ENCODE assay signal across 8 mouse cellular contexts in genomic region chr4:45407703-45408334, GRCm38 (mm10). TPM values are rescaled to one million over a fixed set of nuclear protein-coding genes. Genes with fewer than 3 reads are reported as not detected.
A peak's percentile ranks its signal among the peaks of the same experiment; 100 is the strongest.
DNase-seq lines count a peak whose midpoint lies in the region; ATAC-seq and TF ChIP-seq lines count a peak whose summit lies in the region.

No protein-coding gene starts in this region.

- 0 out of 2 replicates have a peak, but pooled peaks have one; percentile 6 for TF ChIP-seq EP300 in liver, embryonic 14.5 days (IDR thresholded peaks at IDR 0.05; ENCODE audit: low read depth)

- TF ChIP-seq POLR2A in cortical plate, adult 2 months (IDR thresholded peaks at IDR 0.05; ENCODE audit: extremely low read depth, insufficient read depth, low read length) = no peak

- no peak; the same call in 1 of the 2 replicates for ATAC-seq in hindbrain, postnatal 0 days
- ATAC-seq in liver, embryonic 14.5 days (ENCODE audit: insufficient read depth) = no peak
- no peak for ATAC-seq in frontal cortex, adult (ENCODE audit: low TSS enrichment)

- H3K9me3 ChIP-seq in hindbrain, postnatal 0 days (ENCODE audit: low read length) = no peaks in the 10 kb centered on the region
- H3K9me3 ChIP-seq in liver, embryonic 14.5 days (ENCODE audit: control insufficient read depth, low read length) = no peaks in the 10 kb centered on the region

- H3K27me3 ChIP-seq in hindbrain, postnatal 0 days (ENCODE audit: insufficient read depth, low read length) = no peaks in the 10 kb centered on the region
- H3K27me3 ChIP-seq in liver, embryonic 14.5 days (ENCODE audit: control insufficient read depth, insufficient read depth, low read length) = peaks cover 10% of the 10 kb centered on the region

- H3K4me1 ChIP-seq in cortical plate, adult 2 months (ENCODE audit: control insufficient read depth, insufficient read depth, low read length) = peaks cover 4% of the 10 kb centered on the region
- peaks cover 10% of the 10 kb centered on the region; the same call in 1 of the 2 replicates for H3K4me1 ChIP-seq in hindbrain, postnatal 0 days (ENCODE audit: insufficient read depth, low read length)
- H3K4me1 ChIP-seq in liver, embryonic 14.5 days (replicated peaks; ENCODE audit: control insufficient read depth in 2 of 2, insufficient read depth in 2 of 2, low read length in 1 of 2) = peaks cover 26 to 38% of the 10 kb centered on the region in 2 experiments

- peak overlapping the region; percentile 60 for H3K4me2 ChIP-seq in hindbrain, postnatal 0 days (ENCODE audit: low read depth, low read length)
- peak overlapping the region; percentile 98 for H3K4me2 ChIP-seq in liver, embryonic 14.5 days (ENCODE audit: low read depth)

- WGBS in hindbrain, postnatal 0 days = under 1% methylated on average over 19 of the region's 19 CpGs
- 1% methylated on average over 19 of the region's 19 CpGs for WGBS in liver, embryonic 14.5 days (ENCODE audit: insufficient replicate concordance)

- TF ChIP-seq CTCF in cortical plate, adult 2 months (IDR thresholded peaks at IDR 0.05; ENCODE audit: extremely low read depth, insufficient read depth, low read length) = no peak
- TF ChIP-seq CTCF in hindbrain, postnatal 0 days (IDR thresholded peaks at IDR 0.05; ENCODE audit: low read depth) = no peak
- TF ChIP-seq CTCF in liver, embryonic 14.5 days (IDR thresholded peaks at IDR 0.05; ENCODE audit: low read depth) = no peak

- peak overlapping the region; percentile 94 for H3K27ac ChIP-seq in cortical plate, adult 2 months (ENCODE audit: insufficient read depth, low read length)
- peak overlapping the region; percentile 86 for H3K27ac ChIP-seq in hindbrain, postnatal 0 days
- H3K27ac ChIP-seq in liver, embryonic 14.5 days = peak overlapping the region; percentile 100

- H3K9ac ChIP-seq in hindbrain, postnatal 0 days (replicated peaks; ENCODE audit: low read length) = peak overlapping the region; percentile 87
- peak overlapping the region; percentile 100 for H3K9ac ChIP-seq in liver, embryonic 14.5 days (replicated peaks)

- DNase-seq in adrenal gland, postnatal 14 days = peak; percentile 67
- DNase-seq in adrenal gland, postnatal 4 days (ENCODE audit: low spot score in 2 of 2) = no peak
- DNase-seq in A20 (ENCODE audit: low read depth, low spot score) = peak; percentile 55
- DNase-seq in hindbrain, postnatal 0 days (ENCODE audit: low spot score) = peak; percentile 49
- peak in 1 of 3 experiments; percentile 62 for DNase-seq in liver, embryonic 14.5 days (ENCODE audit: low read depth in 3 of 3, low spot score in 3 of 3)
- DNase-seq in spleen, postnatal 4 days (ENCODE audit: low spot score in 2 of 2) = peak; percentile 28 to 71

- H3K36me3 ChIP-seq in hindbrain, postnatal 0 days (ENCODE audit: insufficient read depth, low read length) = peaks cover 9% of the 10 kb centered on the region; the same call in 1 of the 2 replicates
- peaks cover 28% of the 10 kb centered on the region for H3K36me3 ChIP-seq in liver, embryonic 14.5 days (replicated peaks; ENCODE audit: control insufficient read depth, insufficient read depth, low read depth)

- peak overlapping the region; percentile 52 for H3K4me3 ChIP-seq in cortical plate, adult 2 months (ENCODE audit: insufficient read depth, low read length)
- peak overlapping the region; percentile 89 for H3K4me3 ChIP-seq in hindbrain, postnatal 0 days (ENCODE audit: low read length)
- peak overlapping the region; percentile 67 to 96 for H3K4me3 ChIP-seq in liver, embryonic 14.5 days (ENCODE audit: insufficient read depth in 1 of 2, low read depth in 2 of 2, low read length in 2 of 2)

RNA-seq across cellular contexts. Expression of gene Slc25a51, which starts 0.7 kb away (rescaled TPM):
- 449 and 529 TPM in 2 replicates for total RNA-seq in adrenal gland, postnatal 14 days (2021)
- total RNA-seq in adrenal gland, postnatal 4 days (2021) = 100 to 1,000 TPM; 242 to 245 TPM
- polyA plus RNA-seq in cortical plate, adult 2 months (2012; rRNA removed) = 98.9 and 105 TPM in 2 replicates
- 137 and 142 TPM in 2 replicates for total RNA-seq in hindbrain, postnatal 0 days (2014; rRNA removed)
- 60.6 and 64.3 TPM in 2 replicates for polyA plus RNA-seq in hindbrain, postnatal 0 days (2015; fragmentation: Nextera tagmentation; extraction: Ambion mirVana)
- 54.1 and 65.5 TPM in 2 replicates for polyA plus RNA-seq in liver, embryonic 14.5 days (2012; rRNA removed)
- 53.4 and 58.3 TPM in 2 replicates for polyA plus RNA-seq in liver, embryonic 14.5 days (2014; fragmentation: Nextera tagmentation; extraction: Ambion mirVana)

Comparison
In these comparisons a context has a peak if more than half of its experiments do, and no peak if none do; other contexts are left out.
1. DNase-seq: peak in adrenal gland, postnatal 14 days (single experiment), A20 (single experiment), hindbrain, postnatal 0 days (single experiment) and spleen, postnatal 4 days (2 of 2); none in adrenal gland, postnatal 4 days (0 of 2).
2. Peak in every context shown above with its lines, with median percentiles within 50 percentile points of each other: H3K27ac ChIP-seq and H3K4me3 ChIP-seq.